Mouse (Mus musculus) stomach, postnatal 0 days (tissue): ENCODE results near the gene Tsen2. TPM values are rescaled to one million over a fixed set of nuclear protein-coding genes. Genes with fewer than 3 reads are reported as not detected.
A peak's percentile ranks its signal among the peaks of the same experiment; 100 is the strongest.

Source experiments
- ATAC-seq: fragments of 200-750 bp; cut with Nextera tagmentation; 2 replicates; pipeline ENCODE4 v1.8.0; 2017; ENCODE audit not compliant: low FRiP score, low TSS enrichment
- DNase-seq: peaks from one replicate; pipeline ENCODE4 v3.0.0-alpha.2; 2016; ENCODE audit warnings: low spot score
- H3K27ac ChIP-seq: fragments of 300-500 bp; sonication (generic); replicated peaks from 2 replicates; pipeline ENCODE4 v1.5.1; 2014; ENCODE audit warnings: mild to moderate bottlenecking, control low read depth
- H3K27me3 ChIP-seq: fragments of 300-500 bp; sonication (generic); 2 replicates; pipeline ENCODE4 v1.6.1; 2014; ENCODE audit warnings: low read length; ENCODE audit not compliant: control insufficient read depth, insufficient read depth
- H3K36me3 ChIP-seq: fragments of 300-500 bp; sonication (generic); 2 replicates; pipeline ENCODE4 v1.6.1; 2014; ENCODE audit warnings: low read length, mixed read lengths; ENCODE audit not compliant: control insufficient read depth, insufficient read depth
- H3K4me1 ChIP-seq: fragments of 300-500 bp; sonication (generic); replicated peaks from 2 replicates; pipeline ENCODE4 v1.6.1; 2014; ENCODE audit warnings: antibody characterized with exemption; ENCODE audit not compliant: control insufficient read depth, insufficient read depth
- H3K4me2 ChIP-seq: fragments of 300-500 bp; sonication (generic); replicated peaks from 2 replicates; pipeline ENCODE4 v1.6.1; 2014; ENCODE audit warnings: low read depth, mild to moderate bottlenecking, control low read depth, moderate library complexity
- H3K4me3 ChIP-seq: fragments of 300-500 bp; sonication (generic); 2 replicates; pipeline ENCODE4 v1.5.1; 2014; ENCODE audit warnings: low read depth, low read length, control low read depth
- H3K9ac ChIP-seq: fragments of 300-500 bp; sonication (generic); 2 replicates; pipeline ENCODE4 v1.6.1; 2014; ENCODE audit warnings: mild to moderate bottlenecking, low read length, control low read depth, mixed read lengths
- H3K9me3 ChIP-seq: fragments of 300-500 bp; sonication (generic); 2 replicates; pipeline ENCODE4 v1.6.1; 2016; ENCODE audit warnings: low read length; ENCODE audit not compliant: control insufficient read depth
- CTCF ChIP-seq: IDR thresholded peaks from 2 replicates; pipeline ENCODE4 v1.5.1; 2016; ENCODE audit warnings: antibody characterized with exemption, low read depth, mild to moderate bottlenecking, moderate library complexity
- EP300 ChIP-seq: optimal IDR thresholded peaks from 2 replicates; pipeline ENCODE3; 2016; ENCODE audit warnings: antibody characterized with exemption
- WGBS: fragments of 180-500 bp; shearing (Covaris S2); extraction: QIAGEN DNeasy Blood & Tissue Kit; methylation state at CpG from one replicate; pipeline ENCODE4 v1.1.7; 2014; 5-methylcytosine and 5-hydroxymethylcytosine counted together
- polyA plus RNA-seq: library from polyadenylated mRNA; unstranded; fragments of >200 nt; fragmentation: Nextera tagmentation; extraction: Ambion mirVana; gene quantifications from 2 replicates; pipeline ENCODE4 v1.2.1, GENCODE M21; 2015

Gene Tsen2
- polyA plus RNA-seq, 1 experiment from 2014 or later = 11.1 TPM

DNA sequence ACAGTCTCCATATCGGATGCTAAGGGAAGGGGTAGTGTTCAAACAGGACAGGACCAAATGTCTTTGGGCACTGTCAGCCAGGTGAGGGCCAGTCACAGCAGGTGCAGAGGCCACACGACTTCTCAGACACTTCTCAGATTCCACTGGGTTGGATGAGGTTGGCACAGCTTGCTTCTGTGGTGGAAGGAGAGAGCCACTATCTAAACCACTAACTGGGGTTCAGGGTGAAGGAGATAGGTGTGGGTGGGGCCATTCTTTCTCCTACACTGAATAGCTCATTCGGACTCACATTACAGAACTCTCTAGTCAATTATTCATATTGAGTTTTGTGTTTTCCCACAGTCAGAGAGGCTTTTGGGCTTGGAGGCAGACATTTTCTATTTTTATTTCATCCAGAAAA lies 51.2 kb downstream of the Tsen2 start:
- Histone ChIP-seq H3K27me3 (no peaks in the 10 kb centered on the region), H3K4me3 (no peak overlapping the region), H3K9ac (no peak overlapping the region), H3K36me3 (no peaks in the 10 kb centered on the region), H3K4me2 (no peak overlapping the region), H3K27ac (no peak overlapping the region), H3K9me3 (no peaks in the 10 kb centered on the region), H3K4me1 (no peaks in the 10 kb centered on the region)
- 60% methylated on average over 3 of the region's 3 CpGs for WGBS
- no peak for ATAC-seq
- no peak for DNase-seq
- TF ChIP-seq CTCF (no peak), EP300 (no peak)

DNA sequence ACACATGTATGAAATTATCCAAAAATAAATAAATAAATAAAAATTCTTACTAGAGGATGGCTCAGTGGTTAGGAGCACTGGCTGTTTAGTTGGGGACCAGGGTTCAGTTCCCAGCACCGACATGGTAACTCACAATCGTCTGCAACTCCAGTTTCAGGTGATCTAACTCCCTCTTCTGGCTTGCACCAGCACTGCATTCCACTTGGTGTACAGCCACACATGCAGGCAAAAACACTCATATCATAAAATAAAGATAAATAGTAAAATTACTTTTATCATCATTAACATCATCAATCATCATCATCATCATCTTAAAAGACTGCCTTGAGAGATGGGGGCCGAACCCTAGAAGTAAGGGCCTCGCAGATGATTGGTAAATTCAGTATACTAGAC lies 56.9 kb downstream of the Tsen2 start:
- H3K9ac ChIP-seq = no peak overlapping the region
- no peak for TF ChIP-seq EP300
- TF ChIP-seq CTCF = peak; percentile 20; the same call in 1 of the 2 replicates
- no peak for DNase-seq
- 0 out of 2 replicates have a peak, but pooled peaks cover 3% of the 10 kb centered on the region for H3K4me1 ChIP-seq
- ATAC-seq = peak; percentile 18; the same call in 1 of the 2 replicates
- no peak overlapping the region for H3K27ac ChIP-seq
- H3K27me3 ChIP-seq = no peaks in the 10 kb centered on the region
- 67% methylated on average over 4 of the region's 4 CpGs for WGBS
- peak overlapping the region; percentile 87; the same call in 1 of the 2 replicates for H3K4me3 ChIP-seq
- no peaks in the 10 kb centered on the region for H3K36me3 ChIP-seq
- H3K9me3 ChIP-seq = no peaks in the 10 kb centered on the region
- peak overlapping the region; percentile 17; the same call in 1 of the 2 replicates for H3K4me2 ChIP-seq

DNA sequence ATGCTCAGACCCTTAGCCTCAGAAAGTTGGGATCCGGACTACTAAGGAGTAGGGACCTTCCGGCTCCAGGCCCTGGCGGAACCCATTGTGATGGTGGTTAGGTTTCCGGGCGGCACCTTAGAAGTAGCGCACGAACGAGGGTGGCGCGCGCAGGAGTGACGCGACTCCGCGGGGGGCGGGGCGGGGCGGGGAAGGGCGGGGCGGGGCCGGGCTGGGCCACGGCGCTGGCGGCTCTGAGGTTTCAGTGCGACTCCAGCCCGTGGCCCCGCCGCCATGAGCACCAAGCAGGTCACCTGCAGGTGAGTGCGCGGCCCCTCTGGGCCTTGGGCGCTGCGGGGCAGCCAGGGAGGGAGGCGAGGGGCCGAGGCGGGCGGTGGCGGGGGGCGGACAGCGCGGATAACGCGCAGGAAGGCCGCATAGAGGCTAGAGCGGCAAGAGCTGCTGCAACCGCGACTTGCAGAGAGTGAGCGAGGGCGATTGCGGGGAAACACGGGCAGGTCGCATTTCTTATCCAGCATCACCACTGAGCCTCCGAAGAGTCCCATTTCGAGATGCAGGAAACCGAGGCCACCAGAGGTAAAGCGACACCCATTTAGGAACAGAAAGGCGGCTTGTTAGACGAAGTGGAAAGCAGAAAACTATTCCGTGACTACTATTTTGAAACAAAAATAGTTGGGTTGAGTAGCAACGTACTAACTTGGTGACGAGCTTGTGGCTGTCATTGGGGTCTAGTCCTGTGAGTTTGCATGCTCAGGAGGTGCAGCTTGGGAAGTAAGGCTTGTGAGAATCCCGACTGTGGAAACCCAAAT lies 57.5 kb downstream of the Tsen2 start, which contains the start of gene Mkrn2:
Mkrn2 (plus strand) TSS at position 188 of the 809 bp plus-strand sequence.
- Histone ChIP-seq H3K9ac (peak within 1 kb of the TSS; percentile 92), H3K36me3 (no peaks in the 10 kb centered on the region), H3K27ac (peak within 1 kb of the TSS; percentile 85), H3K4me3 (peak within 1 kb of the TSS; percentile 87), H3K27me3 (no peaks in the 10 kb centered on the region), H3K4me1 (0 out of 2 replicates have a peak, but pooled peaks cover 3% of the 10 kb centered on the region), H3K9me3 (no peaks in the 10 kb centered on the region), H3K4me2 (peak within 1 kb of the TSS; percentile 71)
- WGBS = under 1% methylated on average over 59 of the region's 61 CpGs
- TF ChIP-seq CTCF (no peak), EP300 (no peak)
- DNase-seq (peak; percentile 91), ATAC-seq (peak; percentile 94)

DNA sequence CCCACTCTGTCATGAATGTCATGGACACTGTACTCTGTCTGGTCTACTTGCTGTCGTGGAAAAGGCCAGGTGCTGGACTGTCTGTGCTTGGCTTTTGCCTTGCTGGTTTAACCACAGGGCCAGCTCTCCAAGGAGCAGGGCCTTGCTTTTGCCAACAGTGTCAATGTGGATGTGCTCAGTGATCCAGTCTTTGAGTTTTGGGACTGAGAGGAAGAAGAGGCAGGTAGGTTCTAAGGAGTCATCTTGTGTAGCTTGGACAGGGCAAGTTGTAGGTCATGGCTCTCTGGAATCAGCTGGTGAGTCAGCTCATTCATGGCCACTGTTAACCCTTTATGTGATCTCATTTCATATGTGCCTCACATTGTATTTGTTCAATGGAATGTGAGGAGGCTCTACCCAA lies 62.0 kb downstream of the Tsen2 start:
- H3K4me1 ChIP-seq = 0 out of 2 replicates have a peak, but pooled peaks cover 3% of the 10 kb centered on the region
- no peaks in the 10 kb centered on the region for H3K9me3 ChIP-seq
- H3K27me3 ChIP-seq = no peaks in the 10 kb centered on the region
- WGBS = 69% methylated on average over 1 of the region's 1 CpGs
- ATAC-seq (no peak), DNase-seq (no peak)
- TF ChIP-seq CTCF (no peak), EP300 (no peak)
- no peak overlapping the region for H3K27ac ChIP-seq
- no peak overlapping the region for H3K9ac ChIP-seq
- no peak overlapping the region for H3K4me3 ChIP-seq
- H3K4me2 ChIP-seq = no peak overlapping the region
- peaks cover 4% of the 10 kb centered on the region; the same call in 1 of the 2 replicates for H3K36me3 ChIP-seq

DNA sequence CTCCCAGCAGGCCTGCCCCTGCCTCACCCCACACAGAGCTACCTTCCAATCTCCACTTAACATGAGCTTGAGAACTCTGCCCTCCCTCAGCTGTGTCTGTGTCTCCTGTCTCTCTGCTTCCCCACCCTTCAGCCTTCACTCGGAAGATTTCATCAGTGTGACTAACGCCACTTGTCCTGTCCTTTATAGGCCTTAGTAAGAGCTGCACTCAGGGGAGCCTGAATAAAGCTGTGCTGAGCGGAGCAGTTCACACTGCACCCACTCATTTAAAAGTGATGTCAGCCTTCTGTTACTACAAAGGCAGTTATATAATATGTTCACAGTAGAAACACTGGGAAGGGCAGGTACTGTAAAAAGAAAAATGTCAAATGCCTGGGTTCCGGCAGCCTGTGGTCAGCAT lies 63.0 kb downstream of the Tsen2 start:
- no peak for TF ChIP-seq EP300
- TF ChIP-seq CTCF = no peak
- Histone ChIP-seq H3K9ac (no peak overlapping the region), H3K27me3 (no peaks in the 10 kb centered on the region), H3K4me2 (no peak overlapping the region), H3K27ac (no peak overlapping the region), H3K4me3 (no peak overlapping the region), H3K9me3 (no peaks in the 10 kb centered on the region), H3K36me3 (peaks cover 4% of the 10 kb centered on the region; the same call in 1 of the 2 replicates), H3K4me1 (0 out of 2 replicates have a peak, but pooled peaks cover 3% of the 10 kb centered on the region)
- DNase-seq = no peak
- 73% methylated on average over 4 of the region's 4 CpGs for WGBS
- ATAC-seq = no peak

DNA sequence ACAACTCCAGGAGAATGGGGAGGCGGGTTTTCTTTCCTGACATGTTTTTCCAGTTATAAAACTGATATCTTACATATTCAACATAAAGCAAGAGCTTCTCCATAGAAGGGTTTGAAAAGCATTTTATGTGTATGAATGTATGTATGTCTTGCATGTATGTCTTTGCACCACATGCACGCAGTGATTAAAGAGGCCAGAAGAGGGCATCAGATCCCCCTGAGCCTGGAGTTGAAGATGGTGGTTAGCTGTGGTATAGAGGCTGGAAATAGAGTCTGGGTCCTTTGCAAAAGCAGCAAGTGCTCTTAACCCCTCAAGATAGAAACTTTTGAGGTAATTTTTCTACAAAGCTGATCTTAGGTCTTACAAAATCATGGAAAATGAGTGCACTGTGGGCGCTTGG lies 64.7 kb downstream of the Tsen2 start:
- Histone ChIP-seq H3K36me3 (peaks cover 11% of the 10 kb centered on the region), H3K27ac (no peak overlapping the region), H3K4me2 (no peak overlapping the region), H3K9me3 (no peaks in the 10 kb centered on the region), H3K9ac (no peak overlapping the region), H3K4me1 (no peaks in the 10 kb centered on the region), H3K4me3 (no peak overlapping the region), H3K27me3 (no peaks in the 10 kb centered on the region)
- ATAC-seq (no peak), DNase-seq (peak; percentile 47)
- WGBS = 75% methylated on average over 3 of the region's 3 CpGs
- peak; percentile 72 for TF ChIP-seq CTCF
- no peak for TF ChIP-seq EP300
